Mouse (Mus musculus) CD4-positive, CD25-positive, alpha-beta regulatory T cell, adult 4 months (primary cell): ENCODE data around the gene Naglu. TPM values are rescaled to one million over a fixed set of nuclear protein-coding genes. Genes with fewer than 3 reads are reported as not detected.

Source experiments
- ATAC-seq: one replicate; pipeline ENCODE4 v1.8.0; 2017
- polyA plus RNA-seq, 2 experiments: library from polyadenylated mRNA; unstranded; fragments of 100-300 nt; shearing (Covaris generic); gene quantifications; one replicate each; pipeline ENCODE4 v1.2.1; 2017

Gene Naglu
- 1 to 10 TPM; 7.6 to 7.9 TPM for polyA plus RNA-seq

DNA sequence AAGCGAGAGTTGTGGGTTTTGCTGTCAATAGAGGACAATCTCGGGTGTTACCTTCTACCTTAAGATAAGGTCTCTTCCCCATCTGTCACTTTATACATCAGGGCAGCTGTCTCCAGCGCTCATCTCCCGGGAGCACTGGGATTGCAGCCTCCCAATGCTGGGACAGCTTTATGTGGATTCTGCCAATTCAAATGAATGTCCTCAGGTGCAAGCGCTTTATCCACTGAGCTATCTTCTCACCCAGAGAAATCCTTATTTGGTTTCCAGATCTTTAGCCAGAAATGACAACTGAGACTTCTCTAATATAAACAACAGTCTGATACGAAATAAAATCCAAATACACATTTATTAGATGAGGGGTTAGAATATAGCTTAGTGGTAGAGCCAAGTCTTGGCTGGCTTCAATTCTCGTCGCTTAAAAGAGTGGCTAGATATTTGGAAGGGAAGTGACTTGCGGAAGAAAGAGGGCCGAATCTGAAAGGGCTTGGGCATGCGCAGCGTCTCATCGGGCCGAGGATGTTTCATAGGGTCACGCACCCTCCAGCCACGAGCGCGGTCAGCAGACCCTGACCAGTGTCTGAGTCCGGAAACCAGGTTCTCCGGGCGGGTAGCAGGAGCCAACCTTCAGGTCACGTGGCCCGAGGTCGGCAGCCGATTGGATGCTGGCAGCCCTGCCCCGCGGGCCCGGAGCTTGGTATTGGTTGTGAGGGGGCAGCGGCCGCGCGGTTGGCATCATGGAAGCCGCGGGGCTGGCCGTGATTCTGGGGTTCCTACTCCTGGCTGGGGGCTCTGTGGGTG, at the start of gene Naglu:
Gene Naglu, plus strand, starts transcription at position 622 of the 798 bp plus-strand sequence.
- ATAC-seq = peak; percentile 93

DNA sequence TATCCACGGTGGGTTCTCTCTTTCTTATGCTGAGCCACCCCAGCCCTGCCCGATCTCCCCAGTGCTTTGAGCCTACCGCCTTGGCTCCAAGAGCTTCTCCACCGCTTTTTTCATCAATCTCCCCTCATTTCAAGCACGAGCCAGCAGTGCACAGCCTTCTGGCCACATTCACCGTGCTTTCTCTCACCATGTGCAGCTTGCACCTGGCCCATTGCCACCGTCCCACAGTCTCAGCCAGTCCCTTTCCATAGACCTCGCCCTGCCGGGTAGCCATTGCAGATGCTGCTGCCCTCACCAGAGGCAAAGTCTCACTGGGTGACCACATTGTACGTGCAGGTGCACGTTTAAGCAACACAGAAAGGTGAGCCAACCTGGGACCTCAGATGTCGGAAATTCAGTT, 46.4 kb upstream of the Naglu start:
- no peak for ATAC-seq

DNA sequence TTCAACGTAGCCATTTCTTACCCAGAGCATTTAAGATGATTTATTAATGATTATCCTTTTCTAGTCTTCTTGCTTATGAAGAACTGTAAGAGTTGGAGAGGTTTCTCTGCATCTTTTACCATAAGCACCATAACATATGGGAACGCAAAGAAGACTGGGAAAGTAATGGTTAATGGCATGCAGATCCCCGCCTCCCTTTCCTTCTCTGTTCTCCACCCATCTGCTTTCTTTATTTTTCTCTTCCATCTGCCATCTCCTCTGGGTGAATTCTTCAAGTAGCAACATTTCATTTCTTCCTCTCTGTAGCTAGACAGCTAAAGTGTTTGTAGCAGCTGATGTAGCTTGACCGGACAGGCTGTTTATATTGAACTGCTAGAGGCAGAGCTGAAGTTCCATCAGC, 45.8 kb upstream of the Naglu start:
- no peak for ATAC-seq

DNA sequence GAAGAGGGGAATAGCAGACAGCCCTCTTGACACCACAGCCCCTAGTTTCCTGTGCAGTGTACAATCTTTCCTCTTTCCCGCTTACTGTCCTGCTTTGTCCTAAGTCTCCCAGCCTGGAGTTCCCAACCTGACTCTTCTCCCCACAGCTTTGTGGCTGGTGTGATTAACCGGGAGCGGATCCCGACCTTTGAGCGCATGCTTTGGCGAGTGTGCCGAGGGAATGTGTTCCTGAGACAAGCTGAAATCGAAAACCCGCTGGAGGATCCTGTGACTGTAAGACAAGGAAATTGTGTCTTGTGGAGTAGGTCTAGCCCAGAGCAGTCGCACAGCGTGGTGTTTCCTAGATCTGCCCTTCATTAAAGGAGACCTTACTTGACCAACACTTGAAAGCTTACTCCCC, 42.7 kb upstream of the Naglu start:
- no peak for ATAC-seq

DNA sequence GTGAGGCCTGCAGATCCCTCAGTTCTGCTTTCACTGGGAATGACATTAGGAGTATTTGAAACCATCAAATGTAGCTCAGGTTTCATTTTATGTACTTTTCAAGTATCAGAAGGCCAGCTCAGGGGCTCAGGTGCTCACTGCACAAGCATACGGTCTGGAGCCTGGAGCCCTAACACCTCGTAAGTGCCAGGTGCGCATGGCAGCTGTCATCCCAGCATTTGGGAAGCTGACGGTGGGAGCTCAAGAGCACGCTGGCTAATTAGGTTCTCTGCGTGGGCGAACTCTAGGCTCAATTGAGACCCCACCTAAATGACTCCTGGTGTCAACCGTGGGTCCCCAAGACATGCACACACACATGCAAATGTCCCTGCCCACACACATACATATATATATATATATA, 40.5 kb upstream of the Naglu start:
- ATAC-seq = no peak

DNA sequence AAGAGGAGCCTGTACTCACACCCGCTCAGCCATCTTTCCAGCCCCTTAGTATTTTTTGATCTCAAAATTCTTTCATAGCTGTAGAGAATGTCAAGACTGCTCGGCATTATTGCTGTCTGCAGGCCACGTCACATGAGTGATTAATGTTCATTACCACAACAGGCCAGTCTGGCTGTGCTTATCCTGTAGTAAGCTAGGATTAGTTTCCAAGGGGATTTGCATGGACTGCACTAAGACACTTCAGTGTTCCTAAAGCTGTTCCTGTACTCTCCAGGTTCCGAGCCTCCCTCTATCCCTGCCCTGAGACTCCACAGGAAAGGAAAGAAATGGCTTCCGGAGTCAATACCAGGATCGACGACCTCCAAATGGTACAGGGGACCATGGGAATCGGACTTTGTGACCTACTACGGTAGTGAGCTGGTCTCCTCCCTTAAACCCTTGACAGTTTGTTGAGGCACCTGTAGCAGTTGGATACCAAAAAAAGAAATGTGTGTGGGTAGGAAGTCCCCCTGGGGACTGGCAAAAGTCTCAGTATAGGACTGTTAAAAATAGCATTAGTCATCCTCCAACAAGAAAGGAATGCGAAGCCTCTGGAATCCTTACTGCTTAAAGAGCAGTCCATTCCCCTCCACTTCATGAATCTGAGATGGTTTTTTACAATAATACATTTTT, 39.5 kb upstream of the Naglu start:
- no peak for ATAC-seq

DNA sequence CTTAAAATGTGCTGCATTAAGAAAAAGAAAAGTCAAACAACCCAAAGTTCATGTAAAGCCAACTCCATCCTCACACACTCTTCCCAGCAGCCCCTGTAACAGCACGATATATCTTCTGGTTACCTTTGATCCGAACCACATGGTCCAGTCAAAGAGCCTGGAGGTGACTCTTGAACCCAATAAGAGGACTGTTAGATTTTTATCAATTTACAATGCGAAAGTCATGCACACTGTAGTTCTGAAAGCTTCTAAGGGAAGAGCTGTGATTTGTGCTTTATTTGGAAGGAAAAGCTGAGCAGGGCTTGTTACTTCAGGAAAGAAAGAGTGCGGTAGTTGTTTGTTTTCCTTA, 39.0 kb upstream of the Naglu start:
- ATAC-seq = no peak

DNA sequence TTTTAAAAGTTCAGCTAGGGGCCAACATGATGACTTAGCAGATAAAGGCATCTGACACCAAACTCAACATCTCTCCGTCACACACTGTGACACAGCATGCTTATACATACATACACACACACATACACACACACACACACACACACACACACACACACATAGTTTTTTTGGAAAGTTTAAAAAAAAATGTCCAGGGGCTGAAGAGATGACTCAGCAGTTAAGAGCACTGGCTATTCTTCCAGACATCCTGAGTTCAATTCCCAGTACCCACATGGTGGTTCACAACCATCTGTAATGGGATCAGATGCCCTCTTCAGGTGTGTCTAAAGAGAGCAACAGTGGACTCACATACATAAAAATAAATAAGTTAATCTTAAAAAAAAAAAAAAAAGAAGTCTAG, 38.3 kb upstream of the Naglu start:
- ATAC-seq = no peak

DNA sequence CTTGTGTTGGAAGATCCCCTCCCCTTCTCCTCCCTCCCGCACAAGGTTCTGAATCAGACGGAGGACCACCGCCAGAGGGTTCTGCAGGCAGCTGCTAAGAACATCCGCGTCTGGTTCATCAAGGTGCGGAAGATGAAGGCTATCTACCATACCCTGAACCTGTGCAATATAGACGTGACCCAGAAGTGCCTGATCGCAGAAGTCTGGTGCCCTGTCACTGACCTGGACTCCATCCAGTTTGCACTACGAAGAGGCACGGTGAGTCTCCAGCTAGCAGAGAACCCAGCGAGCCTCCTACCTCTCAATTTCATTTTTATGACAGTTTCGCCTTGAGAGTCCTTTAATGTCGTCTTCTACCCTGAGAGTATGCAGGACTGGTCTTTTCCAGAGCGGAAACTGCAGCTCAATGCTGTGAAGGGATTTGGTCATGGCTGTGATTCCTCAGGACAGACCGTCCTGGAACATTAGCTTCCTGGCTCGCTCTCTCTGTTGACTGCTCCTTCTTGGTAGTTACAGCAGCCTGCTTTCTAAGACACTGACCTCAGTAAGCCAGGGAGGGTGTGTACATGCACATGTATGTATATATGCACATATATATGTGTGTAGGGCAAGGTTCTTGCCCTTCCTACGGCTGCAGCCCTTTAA, 35.8 kb upstream of the Naglu start:
- ATAC-seq = no peak

DNA sequence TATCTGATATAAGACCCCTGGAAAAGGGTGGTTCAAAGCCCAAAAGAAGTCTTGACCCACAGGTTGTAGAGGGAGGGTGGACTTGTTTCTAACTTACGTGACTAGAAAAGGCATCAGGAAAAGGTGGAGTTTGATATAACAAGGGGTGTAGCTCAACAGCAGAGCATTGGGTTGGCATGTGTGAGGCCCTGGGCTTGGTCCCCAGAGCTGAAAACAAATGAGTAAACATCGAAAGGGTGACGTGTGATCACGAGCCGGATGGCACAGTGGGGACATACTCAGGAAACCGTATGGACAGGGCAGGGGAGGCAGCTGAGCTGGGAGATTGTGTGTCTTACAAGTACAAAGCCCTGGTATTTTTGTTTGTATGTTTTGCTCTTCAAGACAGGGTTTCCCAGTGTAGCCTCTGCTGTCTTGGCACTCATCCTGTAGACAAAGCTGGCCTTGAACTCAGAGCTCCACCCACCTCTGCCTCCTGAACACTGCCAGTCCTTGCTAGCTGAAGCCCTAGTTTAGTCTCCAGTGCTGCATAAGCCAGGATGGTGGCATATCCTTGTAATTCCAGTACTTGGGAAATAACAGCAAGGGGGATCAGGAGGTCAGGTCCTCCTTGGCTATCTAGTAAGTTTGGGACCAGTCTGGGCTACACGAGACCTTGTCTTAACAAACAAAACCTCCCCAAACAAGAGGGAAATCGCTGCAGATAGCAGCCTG, 35.0 kb upstream of the Naglu start:
- no peak for ATAC-seq

DNA sequence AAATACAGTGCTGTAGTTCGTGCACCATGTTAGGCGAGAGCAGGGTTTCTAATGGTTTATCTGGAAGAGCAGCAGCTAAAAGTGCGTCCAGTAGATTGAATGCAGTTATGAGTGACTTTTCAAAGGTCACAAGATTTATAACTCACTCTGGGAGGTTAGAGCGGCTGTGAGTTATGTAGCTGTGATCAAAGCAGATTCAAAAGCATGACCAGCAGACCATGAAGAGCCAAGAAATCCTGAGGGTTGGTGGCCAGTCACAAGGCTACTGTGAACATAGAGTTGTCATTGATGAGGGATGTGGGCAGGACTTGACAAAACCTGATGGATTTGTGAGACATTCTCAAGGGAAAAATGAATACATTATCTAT, 34.5 kb upstream of the Naglu start:
- ATAC-seq = no peak

DNA sequence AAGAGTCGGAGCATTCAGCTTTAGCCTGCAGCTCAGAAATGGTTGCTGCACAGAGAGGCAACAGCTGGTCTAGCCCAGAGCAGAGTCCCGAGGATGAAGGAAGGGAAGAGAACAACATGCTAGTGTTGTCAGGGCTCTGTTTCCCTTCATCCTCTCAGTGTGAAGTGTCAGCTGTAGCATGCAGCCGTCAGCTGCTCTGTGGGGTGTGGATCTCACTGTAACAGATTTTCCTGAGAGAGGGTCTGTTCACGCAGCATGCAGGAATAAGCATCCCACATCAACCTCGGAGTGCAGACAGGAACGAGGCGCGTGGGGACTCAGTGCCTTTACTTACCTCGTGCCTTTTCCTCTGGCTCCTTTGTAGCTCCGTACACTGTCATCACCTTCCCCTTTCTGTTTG, 32.0 kb upstream of the Naglu start:
- no peak for ATAC-seq

DNA sequence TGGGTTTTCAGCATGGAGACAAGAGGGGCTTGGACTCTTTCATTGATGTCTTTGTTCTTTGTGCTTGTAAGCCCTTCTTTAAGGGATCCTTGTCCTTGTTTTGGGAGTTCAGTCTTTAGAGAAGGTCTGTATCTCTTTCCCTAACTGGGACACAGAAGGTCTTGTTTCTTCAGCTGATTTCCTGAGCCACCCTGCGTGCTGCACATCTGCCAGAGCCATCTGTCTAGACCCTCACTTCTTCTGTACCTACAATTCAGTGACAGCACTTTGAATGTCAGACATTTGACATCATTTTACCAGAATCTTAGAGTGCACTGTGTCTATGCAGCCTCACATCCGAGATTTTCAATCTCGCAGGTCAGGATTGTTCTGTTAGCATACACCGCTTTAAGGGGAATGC, 24.0 kb upstream of the Naglu start:
- no peak for ATAC-seq

DNA sequence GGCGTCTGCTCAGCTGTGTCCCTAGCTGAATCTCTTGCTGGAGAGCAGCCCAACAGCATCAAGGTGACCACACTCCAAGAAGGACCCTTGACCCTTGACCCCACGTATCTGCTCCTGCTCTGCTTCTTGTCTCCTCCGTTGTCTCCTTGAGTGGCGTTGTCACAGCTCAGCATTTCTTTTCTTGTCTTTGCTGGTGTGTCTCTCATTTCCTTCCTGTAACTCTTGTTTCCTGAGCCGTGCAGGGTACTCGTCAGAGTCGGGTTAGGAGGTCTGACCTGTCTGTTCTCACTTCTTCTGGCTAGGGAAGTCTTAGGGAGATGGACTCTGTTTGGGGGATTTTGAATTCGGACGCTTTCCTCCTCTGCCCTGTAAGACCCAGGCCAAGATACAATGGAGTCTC, 23.4 kb upstream of the Naglu start:
- ATAC-seq = peak; percentile 64

DNA sequence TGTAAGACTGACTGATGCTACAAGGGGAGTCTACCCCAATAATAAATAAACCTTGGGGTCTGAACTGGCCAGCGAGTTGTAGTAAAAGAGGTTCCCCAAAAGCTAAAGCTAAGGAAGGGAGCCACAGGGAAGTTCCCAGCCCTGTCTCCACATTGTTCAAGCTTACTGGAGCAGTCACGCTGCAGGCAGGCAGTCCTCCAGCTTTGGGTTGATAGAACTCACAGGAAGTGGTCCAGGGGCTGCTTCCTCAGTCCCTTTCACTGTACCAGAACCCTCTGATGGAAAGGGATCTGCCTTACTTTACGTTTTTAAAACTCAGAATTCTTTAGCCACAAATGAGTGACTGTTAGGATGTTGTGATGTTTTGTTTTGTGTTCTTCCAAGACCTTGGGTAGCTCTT, 22.3 kb upstream of the Naglu start:
- peak; percentile 62 for ATAC-seq

DNA sequence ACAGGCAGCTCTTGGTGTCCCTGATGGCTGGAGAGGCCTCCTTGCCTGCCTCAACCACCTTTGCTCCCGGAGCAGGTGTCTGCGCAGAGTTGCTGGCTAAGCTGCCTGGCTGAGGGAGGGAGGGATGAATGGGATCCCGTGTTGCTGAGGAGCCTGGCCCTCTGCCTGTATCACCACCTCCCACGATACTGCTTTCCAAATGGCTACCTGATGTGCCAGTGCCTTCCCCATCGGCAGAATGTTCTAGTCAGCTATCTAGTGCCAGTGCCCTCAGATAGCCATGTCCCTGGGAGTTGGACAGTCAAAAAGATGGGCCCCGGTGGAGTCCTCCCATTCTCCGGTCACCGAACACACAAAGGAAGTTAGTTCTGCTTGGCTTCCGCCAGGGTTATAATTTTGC, 19.5 kb upstream of the Naglu start:
- no peak for ATAC-seq

DNA sequence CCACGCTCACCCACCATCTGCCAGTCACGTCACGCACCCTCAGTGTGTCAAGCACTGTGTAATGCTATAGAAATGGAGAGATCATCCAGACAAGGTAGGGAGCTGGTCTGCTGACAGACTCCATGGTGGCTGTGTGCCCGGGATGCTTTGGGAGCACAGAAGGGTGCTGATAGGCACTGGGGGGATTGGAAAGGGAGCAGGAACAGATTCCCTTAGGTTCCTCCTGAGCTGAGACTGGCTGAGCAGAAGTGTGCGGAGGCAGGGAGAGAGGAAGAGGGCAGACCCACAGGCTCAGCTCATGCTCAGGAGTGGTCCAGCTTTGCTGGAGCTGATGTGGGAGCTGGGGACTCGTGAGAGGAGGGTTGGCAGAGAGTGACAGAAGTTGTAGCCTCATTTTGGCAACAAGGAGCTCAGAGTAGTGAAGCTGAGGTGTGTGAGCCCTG, 18.7 kb upstream of the Naglu start:
- no peak for ATAC-seq

DNA sequence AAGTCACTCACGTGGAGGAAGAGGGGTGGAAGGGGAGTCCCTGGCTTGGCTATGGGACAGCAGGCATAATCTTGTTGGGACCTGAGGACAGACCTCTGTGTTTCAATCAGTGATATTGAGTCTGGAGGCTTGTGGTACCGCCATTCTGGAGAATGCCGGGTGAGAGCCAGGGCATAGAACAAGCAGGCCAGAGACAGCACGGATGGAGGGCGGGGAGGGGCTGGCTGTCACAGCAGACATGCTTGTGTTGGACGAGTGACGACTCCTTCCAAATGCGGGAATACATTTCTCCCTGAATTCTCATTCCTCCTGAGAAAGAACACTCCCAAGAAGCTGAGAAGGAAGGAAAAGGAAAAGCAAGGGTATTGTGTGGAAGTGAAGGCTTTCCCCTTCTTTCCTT, 18.2 kb upstream of the Naglu start:
- ATAC-seq = no peak

DNA sequence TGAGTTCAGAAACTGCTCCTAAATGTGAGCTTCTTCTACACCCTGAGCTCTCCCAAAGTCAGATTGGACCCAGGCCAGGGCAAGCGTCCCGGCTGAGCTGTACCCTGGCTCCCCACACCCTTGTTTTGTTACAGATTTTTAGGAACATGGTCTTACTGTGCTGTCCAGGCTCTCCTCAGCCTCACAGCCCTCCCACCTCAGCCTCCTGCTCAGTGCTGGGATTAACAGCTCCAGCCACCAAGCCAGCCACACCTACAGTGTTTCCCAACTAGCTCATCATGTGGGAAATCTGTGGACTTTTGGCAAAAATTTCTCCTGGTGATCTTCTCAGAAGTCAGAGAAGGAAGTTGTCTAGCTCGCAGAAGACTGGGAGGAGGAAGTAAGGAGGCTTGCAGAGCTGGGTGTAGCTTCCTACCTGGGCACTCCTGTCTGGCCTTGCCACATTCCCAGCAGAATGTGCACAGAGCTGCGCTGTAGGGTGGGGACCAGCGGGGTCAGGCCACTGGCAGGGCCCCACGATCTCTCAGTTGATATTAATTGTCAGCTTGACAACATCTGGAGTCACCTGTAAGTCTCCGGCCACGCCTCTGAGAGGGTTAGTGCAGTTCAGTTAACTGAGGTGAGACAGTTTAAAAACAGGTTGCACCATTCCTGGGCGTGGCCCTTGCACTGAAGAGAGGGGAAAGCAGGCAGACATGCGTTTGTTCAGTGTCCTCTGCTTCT, 16.9 kb upstream of the Naglu start:
- ATAC-seq = no peak

DNA sequence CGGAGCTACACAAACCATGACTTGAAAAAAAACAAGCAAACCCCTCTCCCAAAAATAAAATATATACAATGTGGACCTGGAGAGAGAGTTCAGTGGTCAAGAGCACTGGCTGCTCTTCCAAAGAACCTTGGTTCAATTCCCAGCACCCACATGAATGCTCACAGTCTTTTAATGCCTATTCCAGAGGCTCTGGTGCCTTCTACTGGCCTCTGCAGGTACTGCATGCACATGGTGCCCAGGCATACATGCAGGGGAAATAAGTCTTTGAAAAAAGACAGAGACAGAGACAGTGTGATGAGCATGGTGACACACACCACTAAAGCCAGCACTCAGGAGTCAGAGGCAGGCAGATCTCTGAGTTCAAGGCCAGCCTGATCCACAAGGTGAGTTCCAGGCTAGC, 15.8 kb upstream of the Naglu start:
- ATAC-seq = no peak

DNA sequence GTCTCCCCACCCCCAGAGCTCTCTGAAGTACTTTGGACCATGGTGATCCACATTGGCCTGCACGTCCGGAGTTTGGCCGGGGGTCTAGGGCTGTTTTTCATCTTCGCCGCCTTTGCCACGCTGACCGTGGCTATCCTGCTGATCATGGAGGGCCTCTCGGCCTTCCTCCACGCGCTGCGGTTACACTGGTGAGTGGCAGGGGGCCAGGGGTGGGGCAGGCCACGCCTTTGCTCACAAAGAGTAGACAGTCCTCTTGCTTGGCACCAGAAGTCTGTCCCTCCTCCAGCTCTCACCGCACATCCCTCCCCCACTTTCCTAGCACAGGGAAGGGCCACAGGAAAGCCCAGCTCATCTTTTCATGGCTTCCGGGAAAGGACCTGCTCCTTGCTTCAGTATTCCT, 14.4 kb upstream of the Naglu start:
- no peak for ATAC-seq

DNA sequence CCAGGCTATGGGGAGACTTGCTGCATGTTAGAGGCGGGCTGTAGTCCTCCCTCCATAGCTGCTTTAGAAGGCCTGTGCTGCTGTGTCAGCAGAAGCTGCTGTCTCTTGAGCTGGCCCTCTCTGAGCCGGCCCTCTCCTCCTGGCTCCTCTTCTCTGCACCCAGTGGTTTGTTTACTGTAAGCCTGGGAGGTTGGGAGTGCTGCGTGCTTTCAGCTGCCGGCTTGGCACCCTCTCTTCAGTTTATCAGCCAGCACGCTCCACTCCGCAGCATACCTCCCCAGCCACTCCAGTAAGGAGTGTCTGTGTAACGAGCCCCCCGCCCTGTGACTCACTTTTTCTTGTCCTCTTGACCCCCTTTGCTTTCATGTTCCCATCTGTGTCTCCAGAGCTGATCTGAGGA, 12.9 kb upstream of the Naglu start:
- no peak for ATAC-seq

DNA sequence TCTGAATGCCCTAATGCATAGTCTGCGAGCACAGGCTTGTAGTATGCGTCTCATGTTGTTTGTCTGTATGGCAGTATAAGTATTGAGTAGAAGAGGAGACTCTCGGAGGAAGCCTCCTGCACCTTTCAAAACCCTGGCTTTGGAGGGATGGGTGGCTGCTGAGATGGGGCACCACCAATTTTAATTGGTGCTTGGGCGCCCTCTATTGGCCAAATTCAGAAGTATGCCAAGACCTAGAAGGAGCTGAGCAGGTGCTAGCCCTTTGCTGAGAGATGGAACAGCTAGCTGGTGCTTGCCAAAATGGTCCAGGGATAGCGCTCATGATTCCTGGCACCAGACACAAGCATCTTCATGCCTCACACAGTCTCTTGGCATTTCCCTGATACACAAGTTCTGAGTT, 12.0 kb upstream of the Naglu start:
- peak; percentile 79 for ATAC-seq
